Mouse (Mus musculus) erythroblast, adult 5-6 weeks (primary cell): ENCODE data around the gene Chrm1. TPM values are rescaled to one million over a fixed set of nuclear protein-coding genes. Genes with fewer than 3 reads are reported as not detected.

Source experiments
- ATAC-seq: replicated peaks from 2 replicates; pipeline ENCODE4 v1.8.0; 2016; ENCODE audit warnings: moderate number of reproducible peaks, mild to moderate bottlenecking, moderate TSS enrichment, inconsistent platforms; ENCODE audit not compliant: poor library complexity, low FRiP score, severe bottlenecking
- total RNA-seq, 2 experiments: library from RNA; stranded (forward) in 1 of 2; stranded (reverse) in 1 of 2; fragments of 150-400 nt in 1 of 2; fragments of 200-764, 138-1000 nt in 1 of 2; gene quantifications; 2 replicates each; pipeline versions ENCODE4 v1.2.3 to v1.2.4; 2015 to 2017; ENCODE audit warnings: low replicate concordance in 2 of 2

The Chrm1 gene
- total RNA-seq, 2 experiments from 2014 or later: under 0.01 TPM; not detected in 1

DNA sequence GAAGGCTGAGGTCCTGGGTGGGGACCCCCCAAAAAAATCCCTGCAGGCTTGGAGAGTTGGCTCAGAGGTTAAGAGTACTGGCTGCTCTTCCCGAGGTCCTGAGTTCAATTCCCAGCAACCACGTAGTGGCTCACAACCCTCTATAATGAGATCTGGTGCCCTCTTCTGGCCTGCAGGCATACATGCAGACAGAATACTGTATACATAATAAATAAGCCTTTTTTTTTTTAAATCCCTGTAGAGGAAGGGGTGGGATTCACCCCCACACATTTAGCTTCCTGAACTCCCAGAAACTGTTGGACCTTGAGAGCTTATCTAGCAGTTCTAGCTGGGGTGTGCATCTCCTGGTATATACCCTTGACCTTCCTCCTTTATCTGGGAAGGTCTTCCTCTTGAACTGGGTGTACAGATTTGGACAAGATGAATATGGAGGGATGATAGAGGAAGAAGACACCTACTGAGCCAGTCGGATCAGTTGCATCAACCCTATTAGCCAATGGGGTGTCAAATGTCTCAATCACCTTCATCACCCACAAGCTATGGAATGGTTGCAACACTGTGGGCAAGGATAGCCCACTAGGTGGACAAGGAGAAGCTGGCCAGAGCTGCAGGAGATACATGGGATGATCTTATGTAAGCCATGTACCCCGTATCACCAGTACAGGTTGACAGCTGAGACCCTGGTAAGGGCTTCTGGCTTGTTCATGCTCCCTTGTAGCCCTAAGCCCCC is 18.2 kb downstream of the Chrm1 start:
- no peak for ATAC-seq

DNA sequence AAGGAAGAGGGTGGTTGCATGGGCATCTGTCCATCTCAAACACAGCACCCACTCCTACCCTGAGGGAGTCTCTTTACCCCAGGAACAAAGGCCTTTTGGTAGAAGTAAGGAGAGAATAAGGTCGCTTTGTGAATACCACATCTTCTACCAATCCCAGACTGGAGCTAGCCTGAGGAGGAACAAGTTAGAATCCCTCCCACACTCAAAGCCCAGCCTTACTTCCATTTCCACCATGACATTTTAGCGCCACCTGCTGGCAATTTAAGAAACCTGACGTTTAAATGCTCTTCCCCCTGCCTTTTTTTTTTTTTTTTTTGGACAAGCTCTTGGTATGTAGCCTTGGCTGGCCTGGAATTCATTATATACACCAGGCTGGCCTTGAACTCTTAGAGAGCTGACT is 19.4 kb downstream of the Chrm1 start:
- peak; percentile 66 for ATAC-seq

DNA sequence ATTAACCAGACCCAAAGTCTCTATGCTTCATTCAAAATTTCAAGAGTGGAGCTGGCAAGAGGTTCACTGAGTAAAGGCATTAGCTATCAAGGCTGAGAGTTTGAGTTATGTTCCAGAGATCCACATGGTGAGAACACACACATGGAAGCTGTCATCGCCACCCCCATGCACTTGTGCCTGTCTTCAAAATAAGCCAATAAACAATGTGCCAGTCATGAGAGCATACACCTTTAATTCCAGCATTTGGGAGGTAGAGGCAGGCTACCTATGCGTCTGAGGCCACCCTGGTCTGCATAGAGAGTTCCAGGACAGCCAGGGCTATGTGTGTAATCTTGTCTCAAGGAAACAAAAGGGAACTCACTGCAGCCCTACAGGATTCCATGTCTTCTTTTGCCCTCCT is 20.0 kb downstream of the Chrm1 start:
- ATAC-seq: no peak

DNA sequence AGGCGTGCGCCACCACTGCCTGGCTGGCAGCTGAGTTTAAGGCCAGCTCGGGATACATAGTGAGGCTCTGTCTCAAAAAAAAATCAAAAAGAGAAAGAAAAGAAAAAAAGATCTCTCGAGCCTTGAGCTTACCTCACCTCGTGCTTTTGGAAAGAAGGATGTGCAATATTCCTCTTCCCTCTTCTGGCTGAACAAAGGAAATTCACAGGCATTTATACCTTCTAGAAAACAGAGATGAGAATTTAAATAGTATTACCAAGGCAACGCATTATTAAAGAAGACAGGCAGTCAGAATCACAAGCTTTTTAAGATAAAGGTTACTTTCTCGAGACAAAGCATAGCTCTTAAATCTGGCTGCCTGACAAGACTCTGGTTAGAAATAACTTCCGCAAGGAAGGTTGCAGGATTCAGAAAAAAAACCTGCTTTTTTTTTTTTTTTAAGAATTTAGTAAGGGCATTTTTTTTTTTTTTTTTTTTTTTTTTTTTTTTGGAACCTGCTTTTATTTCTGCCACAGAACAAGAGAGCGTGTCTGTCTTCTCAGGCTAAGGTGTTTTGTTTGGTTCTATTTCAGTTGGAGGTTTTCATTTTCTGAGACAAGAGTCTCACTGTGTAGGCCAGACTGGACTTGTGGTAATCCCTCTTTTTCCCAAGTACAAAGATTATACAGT is 28.4 kb downstream of the Chrm1 start:
- no peak for ATAC-seq

DNA sequence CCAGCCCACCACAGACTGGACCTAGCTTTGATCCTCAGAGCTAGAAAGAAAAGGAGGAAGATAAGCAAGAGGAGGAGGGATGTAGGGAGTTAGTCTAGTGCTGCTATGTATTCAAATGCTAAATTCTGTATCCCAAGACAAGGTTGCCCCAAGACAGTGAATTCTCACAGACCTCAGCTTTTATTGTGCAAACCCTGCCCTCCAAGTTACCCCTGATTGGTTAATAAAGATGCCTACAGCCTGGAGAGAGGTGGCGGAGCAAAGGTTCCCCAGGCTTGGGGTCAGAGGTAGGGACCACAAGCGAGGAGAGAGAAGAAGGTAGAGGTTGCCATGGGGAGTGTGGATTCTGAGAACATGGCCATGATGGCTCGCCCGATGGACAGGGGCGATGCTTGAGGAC is 29.2 kb downstream of the Chrm1 start:
- ATAC-seq: no peak

DNA sequence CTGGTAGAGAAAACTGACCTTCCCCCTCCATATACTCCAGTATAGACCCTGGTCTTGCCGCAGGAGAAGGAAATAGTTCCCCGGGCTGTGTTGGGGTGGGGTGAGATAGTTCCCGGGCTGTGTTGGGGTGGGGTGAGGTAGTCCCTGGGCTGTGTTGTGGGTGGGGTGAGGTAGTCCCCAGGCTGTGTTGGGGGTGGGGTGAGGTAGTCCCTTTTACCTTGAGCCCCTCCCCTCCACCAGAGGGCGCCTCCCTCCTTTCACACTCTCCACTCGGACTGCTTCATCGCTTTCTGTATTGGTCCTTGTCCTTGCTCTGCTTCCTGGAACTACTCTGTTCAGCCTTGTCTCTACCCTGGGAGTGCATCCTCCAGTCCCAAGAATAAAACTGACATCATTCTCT is 31.7 kb downstream of the Chrm1 start:
- peak; percentile 84 for ATAC-seq

DNA sequence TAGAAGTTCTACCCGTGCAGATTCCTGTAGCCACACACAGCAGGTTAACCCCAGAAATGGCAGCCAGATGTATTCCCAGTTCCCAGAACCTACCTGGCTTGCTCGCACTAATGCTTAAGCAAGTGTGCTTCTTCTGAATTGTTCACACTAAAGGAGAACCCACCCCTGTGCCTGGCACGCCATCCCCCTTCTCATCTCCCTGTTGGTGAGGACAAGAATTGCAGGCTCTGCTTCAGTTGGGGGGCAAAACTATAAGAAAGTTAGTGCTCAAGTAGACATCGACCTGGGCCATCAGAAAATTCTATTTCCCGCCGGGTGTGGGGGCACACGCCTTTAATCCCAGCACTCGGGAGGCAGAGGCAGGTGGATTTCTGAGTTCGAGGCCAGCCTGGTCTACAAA is 36.1 kb downstream of the Chrm1 start:
- no peak for ATAC-seq

DNA sequence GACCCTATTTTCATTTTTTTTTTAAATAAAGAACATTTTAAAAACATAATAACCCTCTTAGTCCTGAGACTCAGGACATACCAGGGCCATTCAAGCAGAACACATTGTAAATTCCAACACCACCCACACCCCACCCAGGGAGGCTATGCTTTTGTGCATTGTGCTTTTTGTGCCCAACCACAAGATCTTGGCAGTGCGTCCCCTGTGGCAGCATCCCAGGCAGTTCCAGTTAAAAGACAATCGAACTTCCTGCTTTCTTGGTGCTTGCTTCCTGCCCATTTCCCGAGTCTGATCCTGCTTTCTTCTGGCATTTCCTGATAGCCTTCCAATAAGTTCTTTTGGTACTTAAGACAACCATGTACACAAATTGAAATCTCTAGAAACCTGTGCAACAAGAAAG is 38.9 kb downstream of the Chrm1 start:
- ATAC-seq: no peak

DNA sequence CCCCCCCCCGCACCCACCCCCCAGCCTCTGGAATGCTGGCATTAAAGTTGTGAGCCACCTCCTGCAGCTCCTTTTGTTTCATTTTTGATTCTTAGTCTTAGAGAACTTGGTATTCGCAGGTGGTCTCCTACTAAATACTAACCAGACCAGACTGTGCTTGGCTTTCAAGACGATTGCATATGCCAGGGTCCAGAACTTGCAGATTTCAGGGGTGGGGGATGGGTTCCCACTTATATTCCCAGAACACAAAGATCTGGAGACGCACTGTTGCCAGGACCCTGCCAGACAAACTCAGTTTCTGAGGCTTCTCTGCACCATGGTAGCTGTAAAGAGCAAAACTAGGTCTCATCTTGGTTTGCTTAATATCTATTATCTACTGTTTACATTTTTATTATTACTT is 40.0 kb downstream of the Chrm1 start:
- no peak for ATAC-seq

DNA sequence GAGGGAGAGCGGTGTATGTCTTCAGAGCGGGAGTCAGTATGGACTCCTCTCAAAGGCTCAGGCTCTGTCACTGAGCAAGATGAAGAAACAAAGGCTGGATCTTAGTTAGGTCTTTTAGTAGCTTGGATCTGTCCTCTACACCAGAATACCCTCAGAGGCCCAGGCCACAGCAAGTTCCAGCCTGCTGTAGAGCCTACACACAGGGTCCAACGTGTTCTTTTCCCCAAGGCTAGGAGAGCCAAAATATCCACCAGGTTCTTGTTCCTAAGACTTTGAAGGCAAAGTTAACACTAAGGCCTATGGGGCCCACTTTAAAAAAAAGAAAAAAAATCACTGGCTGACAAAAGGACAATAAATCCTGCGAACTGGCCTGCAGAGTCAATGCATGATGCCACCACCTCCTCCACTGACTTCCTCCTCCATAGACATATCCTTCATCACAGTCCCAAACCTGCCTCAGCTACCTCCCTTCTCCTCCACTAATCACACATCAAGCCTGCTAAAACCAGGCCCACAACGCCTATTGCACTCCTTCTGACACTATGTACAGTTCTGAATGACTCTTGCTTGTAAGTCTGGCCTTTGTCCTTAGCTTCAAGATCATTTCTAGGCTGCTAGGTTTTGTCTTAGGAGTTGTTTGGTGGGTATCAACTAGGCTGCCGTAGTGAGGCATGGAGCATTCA is 41.6 kb downstream of the Chrm1 start:
- no peak for ATAC-seq

DNA sequence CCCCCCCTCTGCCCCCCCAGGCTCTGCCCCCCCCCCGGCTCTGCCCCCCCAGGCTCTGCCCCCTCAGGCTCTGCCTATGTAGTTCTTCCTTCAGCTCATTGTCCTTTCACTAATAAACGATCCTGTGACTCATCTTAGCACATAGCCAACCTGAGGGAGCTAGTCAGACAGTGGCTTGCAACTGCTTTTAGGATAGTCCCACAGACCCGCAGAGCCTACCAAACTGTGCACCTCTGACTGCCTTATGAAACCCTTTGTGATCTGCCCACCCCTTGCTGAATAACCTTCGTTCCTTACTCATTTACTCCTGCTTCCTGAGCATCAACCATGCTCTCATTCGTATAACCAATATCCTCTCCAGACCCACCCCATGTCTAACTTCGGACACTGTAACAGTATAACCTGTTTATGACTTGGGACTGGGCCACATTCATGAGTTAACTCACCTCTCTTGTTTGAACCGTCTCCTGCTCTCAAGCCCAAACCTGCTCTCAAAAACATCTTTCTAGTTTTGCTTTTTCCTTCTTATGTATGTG is 42.6 kb downstream of the Chrm1 start:
- ATAC-seq: no peak

DNA sequence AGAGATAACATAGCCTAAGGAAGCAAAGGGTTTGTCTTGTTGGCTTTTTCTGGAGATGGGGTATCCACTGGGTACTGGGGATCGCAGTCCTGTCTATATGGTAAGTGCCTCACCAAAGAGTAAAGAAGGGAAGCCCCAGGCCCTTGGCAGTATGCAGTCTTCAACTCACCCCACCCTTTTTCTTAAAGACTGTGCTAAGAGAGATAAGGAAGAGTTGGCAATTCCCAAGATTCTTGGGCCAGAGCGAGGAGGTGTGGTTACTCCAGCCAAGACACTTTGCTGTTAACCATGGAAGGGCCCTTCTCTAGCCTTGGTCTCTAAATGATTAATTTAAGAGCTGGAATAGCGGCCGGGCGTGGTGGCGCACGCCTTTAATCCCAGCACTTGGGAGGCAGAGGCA is 43.3 kb downstream of the Chrm1 start:
- ATAC-seq: peak; percentile 41; the same call in 1 of the 2 replicates

DNA sequence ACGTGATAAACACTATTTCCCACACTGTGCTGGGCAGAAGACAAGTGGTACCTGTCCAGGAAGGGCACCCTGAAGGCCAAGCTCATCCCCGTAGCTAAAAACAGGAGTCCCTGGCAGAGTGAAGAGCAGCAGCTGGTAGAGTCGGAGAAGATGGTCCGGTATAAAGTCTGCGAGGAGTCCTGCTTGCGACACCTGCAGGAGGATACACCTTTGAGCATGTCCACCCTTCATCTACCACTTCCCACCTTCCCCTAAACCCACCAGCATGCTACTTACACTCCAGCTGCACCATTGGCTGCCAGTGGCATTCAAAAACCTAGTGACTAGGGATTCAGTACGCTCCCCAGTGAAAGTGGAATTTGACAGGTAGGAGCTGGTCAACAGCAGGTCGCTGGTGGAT is 45.4 kb downstream of the Chrm1 start:
- no peak for ATAC-seq

DNA sequence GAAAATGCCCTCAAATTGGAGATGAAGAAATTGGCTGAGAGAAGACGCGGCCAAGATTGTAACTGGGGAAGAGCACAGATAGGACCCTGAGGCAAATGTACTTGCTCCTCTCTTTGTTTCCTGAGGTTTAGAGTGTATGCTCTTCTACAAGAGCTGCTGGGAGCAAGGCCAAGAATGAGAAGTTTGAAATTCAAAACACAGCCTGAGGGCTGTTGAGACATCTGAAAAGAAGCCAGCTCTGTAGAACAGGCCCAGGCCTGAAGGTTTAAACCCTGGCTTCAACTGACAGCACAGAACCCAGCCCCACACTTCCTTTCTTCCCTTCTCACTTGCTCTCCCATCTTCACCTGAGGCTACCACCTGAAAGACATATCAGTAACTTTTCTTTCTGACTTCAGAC is 46.5 kb downstream of the Chrm1 start:
- no peak for ATAC-seq

DNA sequence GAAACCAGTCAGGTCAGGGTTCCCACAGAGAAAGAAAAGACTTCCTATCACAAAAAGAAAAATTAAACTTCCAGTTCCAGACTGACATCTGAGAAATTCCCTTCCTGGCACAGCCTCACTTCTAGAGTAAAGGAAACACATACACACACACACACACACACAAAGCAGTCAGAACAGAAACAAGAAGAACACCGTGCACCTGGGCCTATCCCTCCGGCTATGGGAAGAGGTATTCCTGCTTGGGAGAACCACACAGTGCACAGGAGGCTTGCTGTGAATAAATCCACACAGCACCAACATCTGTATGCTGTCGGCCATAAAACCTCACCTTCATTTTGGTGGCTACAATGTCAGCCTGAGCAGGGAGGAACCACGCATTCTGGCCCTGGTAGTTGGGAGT is 47.9 kb downstream of the Chrm1 start:
- ATAC-seq: no peak

DNA sequence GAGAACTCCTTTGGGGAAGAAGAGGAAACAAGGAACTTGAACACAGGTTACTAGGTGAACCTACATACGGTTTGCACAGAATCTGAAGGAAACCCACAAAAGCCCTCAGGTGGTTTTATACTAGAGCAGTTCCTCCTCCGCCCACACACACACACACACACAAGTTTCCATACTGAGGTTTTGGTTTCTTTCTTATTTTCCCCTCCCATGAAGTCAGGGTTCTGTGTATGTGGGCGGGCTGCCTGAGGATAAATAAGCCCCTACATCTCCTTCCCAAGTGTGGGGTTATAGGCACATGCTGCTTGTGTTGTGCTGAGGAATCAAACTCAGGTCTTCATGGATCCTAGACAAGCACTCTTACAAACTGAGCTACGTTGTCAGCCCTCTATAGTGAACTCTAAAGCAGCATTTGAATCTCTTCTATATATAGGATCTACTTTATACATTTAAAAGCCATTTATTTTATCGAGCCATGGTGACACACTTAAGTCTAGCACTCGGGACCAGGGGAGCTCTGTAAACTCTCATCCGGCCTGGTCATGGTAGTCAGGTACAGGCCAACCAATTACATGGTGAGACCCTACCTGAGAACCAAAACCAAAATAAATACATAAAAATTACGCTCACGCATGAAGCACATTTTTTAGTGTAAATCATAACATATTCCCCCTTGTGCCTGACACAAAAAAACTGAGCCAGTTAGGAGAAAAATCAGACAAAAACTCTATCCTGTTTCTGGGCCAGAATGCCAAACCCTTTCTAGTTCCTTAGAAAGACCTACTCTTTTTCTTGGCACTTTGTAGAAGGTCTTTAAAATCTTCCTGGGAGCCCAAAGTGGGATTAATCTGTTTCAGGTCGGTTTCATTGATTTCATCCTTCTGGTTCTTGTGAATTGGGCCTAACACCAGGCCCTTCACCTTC is 48.6 kb downstream of the Chrm1 start:
- ATAC-seq: no peak

DNA sequence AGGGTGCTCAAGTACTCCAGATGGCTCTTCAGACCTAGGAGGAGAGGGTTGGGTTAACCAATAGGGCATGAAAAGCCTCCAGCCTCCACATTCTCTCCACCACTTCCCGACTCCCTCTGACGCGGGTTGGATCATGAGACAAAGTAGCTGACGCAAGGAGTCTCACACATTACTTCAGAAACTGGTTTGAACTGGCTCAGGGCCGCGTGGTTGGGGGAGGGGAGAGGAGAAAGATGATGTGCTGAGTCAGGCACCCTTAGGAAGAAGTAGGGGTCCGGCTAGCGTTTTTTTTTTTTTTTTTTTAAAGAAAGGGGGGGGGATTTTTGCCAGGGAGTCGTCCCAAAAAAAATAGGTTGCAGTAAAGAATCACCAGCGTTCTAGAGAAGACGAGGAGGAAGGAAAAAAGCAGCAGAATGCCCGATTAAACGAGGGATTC is 49.3 kb downstream of the Chrm1 start:
- peak; percentile 26; the same call in 1 of the 2 replicates for ATAC-seq

DNA sequence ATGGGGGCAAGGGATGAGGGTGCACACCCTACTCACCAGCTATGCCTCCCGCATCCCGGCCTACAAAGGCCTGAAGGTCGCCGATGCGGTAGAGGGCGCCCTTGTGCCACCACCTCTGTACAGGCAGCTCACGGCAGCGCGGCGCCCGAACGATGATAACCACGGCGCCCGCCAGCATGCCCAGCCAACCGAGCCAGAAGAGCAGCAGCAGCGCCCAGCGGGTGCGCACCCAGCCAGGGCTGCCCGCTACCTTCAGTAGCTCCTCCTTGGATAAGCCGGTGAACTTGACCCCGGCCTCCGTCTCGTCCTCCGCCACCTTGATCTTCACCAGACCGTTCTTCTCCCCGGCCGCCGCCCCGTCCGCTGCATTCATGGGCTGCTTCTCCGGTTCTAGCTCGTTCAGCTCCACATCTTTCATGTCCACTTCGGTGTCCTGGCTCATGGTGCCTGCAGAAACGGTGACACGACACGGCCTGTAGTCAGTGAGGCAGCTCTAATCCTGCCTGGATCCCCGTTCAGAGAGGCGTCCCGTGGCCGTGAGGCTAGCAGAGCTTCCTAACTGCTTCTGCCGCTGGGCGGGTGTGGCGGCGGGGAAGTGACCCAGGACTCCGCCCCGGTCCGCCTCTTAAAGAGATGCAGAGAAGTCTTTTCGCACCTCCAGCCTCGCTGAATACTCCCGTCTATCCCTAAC is 49.9 kb downstream of the Chrm1 start:
- peak; percentile 74 for ATAC-seq

DNA sequence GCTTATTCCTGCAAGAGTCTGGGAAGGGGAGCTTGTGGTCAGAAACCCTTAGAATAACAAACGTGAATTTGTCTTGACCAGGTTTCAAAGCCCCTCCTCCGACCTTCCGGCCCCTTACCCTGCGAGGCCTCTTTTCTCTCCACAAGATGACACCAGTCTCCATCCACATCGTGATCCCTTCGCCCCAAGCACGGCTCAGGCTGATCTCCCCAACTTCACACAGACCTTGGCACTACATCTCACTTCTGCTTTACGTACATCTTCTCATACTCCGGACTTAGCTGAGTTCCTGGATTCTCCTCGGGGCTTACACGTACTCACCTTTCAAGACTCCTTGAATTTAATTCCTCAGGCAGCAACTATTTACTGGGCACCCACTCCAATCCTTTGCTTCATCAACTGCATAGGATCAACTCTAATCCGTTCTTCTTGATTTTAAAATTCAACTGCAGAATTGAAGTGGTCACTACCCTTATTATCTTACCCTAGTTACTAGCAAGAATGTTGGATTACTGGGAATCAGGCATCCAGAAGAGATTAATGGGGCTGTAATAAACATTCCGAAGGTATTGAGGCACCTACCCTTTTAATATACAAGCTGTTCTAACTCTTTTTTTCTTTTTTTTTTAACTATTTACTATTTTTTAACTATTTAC is 50.5 kb downstream of the Chrm1 start:
- ATAC-seq: peak; percentile 16
